15 mouse cellular contexts compared by ENCODE assay signal in the genomic region with DNA sequence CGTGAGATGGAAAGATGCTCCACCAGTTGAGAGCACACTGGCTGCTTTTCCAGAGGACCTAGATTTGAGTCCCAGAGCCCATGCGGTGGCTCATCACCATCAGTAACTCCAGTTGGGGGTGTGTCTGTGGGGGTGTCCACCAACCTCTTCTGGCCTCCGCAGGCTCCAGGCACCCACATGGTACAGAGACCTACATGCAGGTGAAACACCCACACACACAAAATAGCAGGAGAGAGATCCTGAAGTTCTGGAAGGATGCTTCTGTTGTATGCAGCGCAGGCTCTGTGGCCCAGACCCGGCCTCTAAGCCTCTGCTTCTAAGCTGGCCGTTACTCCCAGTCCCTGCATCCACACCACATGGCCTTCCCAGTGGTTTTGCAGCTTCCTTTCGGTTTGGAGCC.
"Had no signal": no experiment of that assay in that cellular context is flagged by ENCODE, and none has a peak within 500 bp of the region (broad histone marks: within the 10 kb centered on the region; RNA-seq: fewer than 3 reads in every experiment).

No protein-coding gene starts in this region.

- H3K4me2 ChIP-seq: limb, embryonic 15.5 days; liver, embryonic 11.5 days; lung, embryonic 14.5 days; neural tube, embryonic 13.5 days had no signal

- DNase-seq: kidney, adult 2 months; kidney, postnatal 10 days; kidney, postnatal 4 days; liver, postnatal 0 days; lung, embryonic 14.5 days; thymus, postnatal 25 days had no signal

- H3K27me3 ChIP-seq: limb, embryonic 15.5 days; neural tube, embryonic 13.5 days had no signal

- H3K9me3 ChIP-seq: limb, embryonic 15.5 days; neural tube, embryonic 13.5 days had no signal

- H3K36me3 ChIP-seq: limb, embryonic 15.5 days; neural tube, embryonic 13.5 days had no signal

- H3K4me1 ChIP-seq: limb, embryonic 15.5 days had no signal

- H3K27ac ChIP-seq: limb, embryonic 15.5 days; liver, embryonic 14.5 days; macrophage; neural tube, embryonic 13.5 days had no signal

- H3K4me3 ChIP-seq: limb, embryonic 15.5 days; myocyte; neural tube, embryonic 13.5 days had no signal

- ATAC-seq: intestine, postnatal 0 days; liver, postnatal 0 days; lung, postnatal 0 days; midbrain, embryonic 16.5 days had no signal

- H3K9ac ChIP-seq: limb, embryonic 15.5 days; liver, embryonic 14.5 days; liver, postnatal 0 days; lung, embryonic 14.5 days; neural tube, embryonic 13.5 days had no signal
